Mouse (Mus musculus) NIH3T3 (cell line): ENCODE results near the gene 4930486L24Rik.
"Not testable (repeated sequence)": the region's sequence is repeated elsewhere in the genome, so short reads cannot be mapped to it uniquely, and the experiment has no call there.

Experiments
- DNase-seq: peaks from one replicate; pipeline ENCODE4 v3.0.0-alpha.2; 2012; ENCODE audit warnings: low read depth

Gene 4930486L24Rik

DNA sequence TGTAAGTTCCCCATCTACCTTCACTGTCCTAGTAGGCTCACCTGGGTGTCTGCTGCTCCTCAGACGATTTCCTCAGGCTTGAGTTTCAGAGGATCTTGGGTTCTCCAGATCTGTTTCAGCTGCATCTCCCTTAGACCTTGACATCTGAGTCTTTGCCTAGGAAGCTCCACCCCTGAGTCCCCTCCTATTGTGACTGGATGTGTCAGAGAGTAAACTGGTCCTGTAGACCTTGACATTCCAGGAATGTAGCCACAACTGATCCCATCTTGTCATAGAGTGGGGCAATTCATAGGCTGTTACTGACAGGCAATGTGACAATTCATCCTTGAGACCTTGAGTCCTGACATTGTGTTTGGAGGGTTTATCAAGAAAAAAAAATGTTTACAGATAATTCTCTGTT lies at the start of gene 4930486L24Rik:
4930486L24Rik (minus strand) TSS at position 195 of the 400 bp plus-strand sequence.
- no peak for DNase-seq

DNA sequence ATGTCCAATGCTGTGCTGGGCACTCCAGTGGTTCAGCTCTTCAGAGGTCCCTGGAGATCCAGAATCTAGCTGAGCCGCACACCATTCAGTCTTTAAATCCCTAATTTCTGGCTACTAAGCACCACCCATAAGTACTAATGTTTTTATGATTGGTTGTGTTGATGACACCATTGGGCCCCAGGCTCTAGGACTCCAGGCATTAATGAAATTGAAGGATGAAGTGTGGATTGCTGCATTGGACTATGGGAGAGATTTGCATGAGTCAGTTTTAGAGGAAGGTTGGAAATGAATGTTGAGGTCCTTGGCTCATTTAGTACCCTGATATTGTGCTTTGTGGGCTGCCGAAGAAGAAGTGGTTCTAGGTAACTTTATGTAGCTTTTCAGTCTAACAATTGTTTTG lies 40.5 kb upstream of the 4930486L24Rik start, which contains the start of gene Tpbpb:
Tpbpb (minus strand) TSS at position 101 of the 400 bp plus-strand sequence.
- DNase-seq = not testable (repeated sequence)

DNA sequence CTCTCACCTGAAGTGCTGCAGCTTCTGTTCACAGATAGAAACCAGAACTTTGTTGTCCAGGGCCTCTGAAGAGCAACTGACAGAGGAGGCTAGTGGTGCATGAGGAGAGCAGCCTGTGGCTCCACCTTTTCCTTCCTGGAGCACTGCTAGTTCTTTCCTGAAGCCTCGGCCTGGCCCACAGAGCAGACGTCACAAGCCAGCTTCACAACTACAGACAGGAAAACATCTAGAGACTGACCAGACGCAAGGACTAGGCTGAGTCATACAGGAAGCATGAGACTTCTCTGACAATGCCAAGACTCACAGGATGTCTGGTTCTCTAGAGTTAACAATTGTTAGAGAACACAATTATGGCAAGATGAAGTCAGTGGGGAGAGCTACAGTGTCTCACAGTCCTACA lies 33.1 kb upstream of the 4930486L24Rik start, which contains the start of gene Ctla2b:
Ctla2b (minus strand) TSS at position 120 of the 400 bp plus-strand sequence.
- peak; percentile 64 for DNase-seq

DNA sequence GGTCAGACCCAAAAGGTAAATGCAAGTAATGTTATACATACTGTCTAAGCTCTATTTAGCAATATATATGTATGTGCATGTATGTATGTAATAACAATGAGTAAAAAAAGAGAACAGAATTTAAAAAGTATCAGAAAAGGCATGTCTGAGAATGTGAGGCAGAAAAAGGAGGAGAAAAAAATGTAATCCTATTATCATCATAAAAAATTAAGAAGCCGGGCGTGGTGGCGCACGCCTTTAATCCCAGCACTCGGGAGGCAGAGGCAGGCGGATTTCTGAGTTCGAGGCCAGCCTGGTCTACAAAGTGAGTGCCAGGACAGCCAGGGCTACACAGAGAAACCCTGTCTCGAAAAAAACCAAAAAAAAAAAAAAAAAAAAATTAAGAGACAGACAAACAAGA lies 32.5 kb upstream of the 4930486L24Rik start, which contains the start of gene Gm49392:
Gm49392 (minus strand) TSS at position 101 of the 400 bp plus-strand sequence.
- DNase-seq = not testable (repeated sequence)

- DNase-seq = no peak
Observed at GRCm38 (mm10) chr13:60895406-60896160, 31.3 kb upstream of the 4930486L24Rik start.

DNA sequence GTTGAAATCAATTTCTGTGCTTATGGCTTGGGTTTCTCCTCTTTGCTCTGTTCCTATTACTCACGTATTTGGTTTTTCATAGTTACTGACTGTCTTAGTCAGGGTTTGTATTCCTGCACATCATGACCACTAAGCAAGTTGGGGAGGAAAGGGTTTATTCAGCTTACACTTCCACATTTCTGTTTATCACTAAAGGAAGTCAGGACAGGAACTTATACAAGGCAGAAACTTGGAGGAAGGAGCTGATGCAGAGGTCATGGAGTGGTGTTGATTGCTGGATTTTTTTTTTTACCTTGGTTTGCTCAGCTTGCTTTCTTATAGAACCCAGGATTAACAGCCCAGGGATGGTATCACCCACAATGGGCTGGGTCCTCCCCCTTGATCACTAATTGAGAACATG lies 28.0 kb upstream of the 4930486L24Rik start:
- DNase-seq = no peak

- no peak for DNase-seq
Observed at GRCm38 (mm10) chr13:60848241-60849120, 15.8 kb downstream of the 4930486L24Rik start.

DNA sequence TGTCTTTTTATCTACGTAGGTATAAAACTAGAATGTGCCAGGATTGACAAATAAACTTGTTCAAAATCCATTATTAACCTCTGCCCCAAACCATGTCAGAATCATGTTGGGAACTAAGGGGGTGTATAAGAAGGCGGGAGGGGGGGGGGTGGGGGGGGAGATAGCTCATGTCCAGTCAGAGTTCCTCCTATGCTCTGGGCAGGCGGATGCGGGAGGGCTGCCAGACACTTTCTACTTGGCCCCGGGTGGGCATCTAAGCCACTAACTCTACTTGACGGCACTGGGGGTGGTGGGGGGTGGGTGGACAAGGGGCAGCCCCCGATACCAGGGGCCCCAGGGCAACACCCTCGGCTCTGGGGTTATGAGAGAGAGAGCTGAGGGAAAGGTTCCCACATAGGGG lies 21.1 kb downstream of the 4930486L24Rik start:
- peak; percentile 56 for DNase-seq

- peak; percentile 73 for DNase-seq
Observed at GRCm38 (mm10) chr13:60842703-60843102, 21.6 kb downstream of the 4930486L24Rik start.

DNA sequence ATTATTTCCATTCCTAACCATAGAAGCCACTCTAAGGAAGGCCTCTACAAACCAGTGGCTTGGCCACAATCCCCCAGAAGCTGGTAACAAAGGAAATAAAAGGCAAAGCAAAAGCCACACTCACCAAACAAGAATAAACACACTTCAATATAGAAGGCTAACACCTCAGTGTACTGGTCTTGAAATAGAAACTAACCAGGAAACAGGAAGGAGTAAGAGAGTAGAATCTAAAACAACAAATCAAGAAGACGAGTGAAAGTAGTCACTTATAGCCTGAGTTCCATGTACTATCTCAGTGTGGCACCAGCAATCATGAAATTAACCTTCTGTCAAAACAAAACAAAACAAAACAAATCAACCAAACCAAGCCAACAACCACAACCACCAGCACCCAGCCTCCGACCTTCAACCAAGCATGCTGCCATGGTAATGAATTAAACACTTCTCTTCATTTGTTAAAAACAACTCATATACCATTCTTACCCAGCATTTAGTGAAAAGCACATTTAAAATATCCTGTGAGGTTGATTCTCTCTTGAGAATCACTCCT lies 24.8 kb downstream of the 4930486L24Rik start:
- DNase-seq = no peak

- DNase-seq = peak; percentile 52
Observed at GRCm38 (mm10) chr13:60826052-60826451, 38.2 kb downstream of the 4930486L24Rik start.

GRCm38 (mm10) chr13:60820486-60821175 lies 43.6 kb downstream of the 4930486L24Rik start:
- DNase-seq = peak; percentile 72

DNA sequence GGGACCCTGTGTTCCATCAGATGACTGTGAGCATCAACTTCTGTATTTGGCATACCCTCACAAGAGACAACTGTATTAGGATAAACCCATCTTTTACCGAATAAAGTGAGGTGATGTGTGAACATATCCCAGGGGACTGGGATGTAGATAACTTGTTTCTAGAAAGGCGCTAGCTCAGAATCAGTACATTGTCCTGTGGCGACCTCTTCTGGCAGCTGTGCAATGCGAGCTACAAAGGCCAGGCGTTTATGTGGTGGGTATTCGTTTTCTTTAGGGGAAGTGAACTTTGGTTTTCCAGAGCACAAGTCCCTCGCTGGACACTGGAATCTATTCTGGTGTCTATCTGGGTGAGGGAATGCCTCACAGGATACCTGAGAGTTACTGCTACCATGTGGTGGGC lies 44.8 kb downstream of the 4930486L24Rik start:
- DNase-seq = no peak

GRCm38 (mm10) chr13:60813722-60814121 lies 50.6 kb downstream of the 4930486L24Rik start:
- DNase-seq = no peak

GRCm38 (mm10) chr13:60812768-60813167 lies 51.5 kb downstream of the 4930486L24Rik start:
- DNase-seq = no peak

- DNase-seq = no peak
Observed at GRCm38 (mm10) chr13:60809690-60810089, 54.6 kb downstream of the 4930486L24Rik start.

GRCm38 (mm10) chr13:60802749-60803148 lies 61.5 kb downstream of the 4930486L24Rik start, which contains the start of gene Ctsll3:
Gene Ctsll3 (minus strand): TSS chr13:60802849.
- DNase-seq = no peak
